Mouse (Mus musculus): ENCODE measurements around the gene Rpp25l. TPM values are rescaled to one million over a fixed set of nuclear protein-coding genes. Genes with fewer than 3 reads are reported as not detected.

Rpp25l gene
- polyA plus RNA-seq, 1 experiment from 2014 or later: 59.5 TPM

DNA sequence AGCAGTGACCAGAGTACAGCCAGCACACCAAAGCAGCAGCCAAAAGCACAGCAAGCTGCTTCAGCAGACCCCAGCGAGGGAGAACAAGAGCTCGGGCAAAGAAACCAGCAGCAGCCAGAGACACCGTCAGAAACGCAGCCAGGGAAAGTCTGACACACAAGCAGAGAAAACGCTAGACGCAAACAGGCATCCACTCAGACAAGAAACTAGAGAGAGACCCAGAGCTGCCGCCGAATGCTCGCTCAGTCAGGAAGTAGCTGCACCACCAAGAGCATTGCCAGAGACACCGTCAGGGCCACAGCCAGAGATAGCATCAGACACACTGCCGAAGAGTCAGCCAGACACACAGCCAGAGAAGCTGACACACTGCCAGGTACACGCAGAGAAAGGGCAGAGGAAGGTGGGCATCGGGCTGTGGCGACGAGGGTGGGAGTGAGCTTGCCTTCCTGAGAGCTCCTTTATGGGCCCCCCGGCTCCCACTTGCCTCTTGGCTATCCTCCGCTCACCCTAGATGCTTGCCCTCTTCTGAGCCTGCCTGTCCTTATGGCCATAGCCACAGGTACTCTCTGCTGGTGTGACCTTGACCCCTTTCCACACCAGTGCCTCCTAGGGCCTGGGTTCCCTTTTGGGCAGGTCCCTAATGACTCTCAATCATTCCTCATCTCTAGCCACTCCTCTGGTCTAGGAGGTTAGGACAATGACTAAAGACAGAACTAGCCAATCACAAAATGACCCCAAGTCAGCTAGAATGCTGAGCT lies 36.9 kb downstream of the Rpp25l start:
- Histone ChIP-seq H3K9me3 (no peaks in the 10 kb centered on the region), H3K4me3 (replicated peaks) (no peak overlapping the region), H3K27ac (0 out of 2 replicates have a peak overlapping the region, but pooled peaks have one; percentile 11), H3K36me3 (no peaks in the 10 kb centered on the region), H3K4me2 (peak overlapping the region; percentile 16; the same call in 1 of the 2 replicates), H3K4me1 (peaks cover 56% of the 10 kb centered on the region), H3K27me3 (replicated peaks) (no peaks in the 10 kb centered on the region), H3K9ac (no peak overlapping the region)
- 54% methylated on average over 17 of the region's 17 CpGs for WGBS
- ATAC-seq (ENCODE audit: insufficient read depth, low FRiP score, low read depth): no peak

DNA sequence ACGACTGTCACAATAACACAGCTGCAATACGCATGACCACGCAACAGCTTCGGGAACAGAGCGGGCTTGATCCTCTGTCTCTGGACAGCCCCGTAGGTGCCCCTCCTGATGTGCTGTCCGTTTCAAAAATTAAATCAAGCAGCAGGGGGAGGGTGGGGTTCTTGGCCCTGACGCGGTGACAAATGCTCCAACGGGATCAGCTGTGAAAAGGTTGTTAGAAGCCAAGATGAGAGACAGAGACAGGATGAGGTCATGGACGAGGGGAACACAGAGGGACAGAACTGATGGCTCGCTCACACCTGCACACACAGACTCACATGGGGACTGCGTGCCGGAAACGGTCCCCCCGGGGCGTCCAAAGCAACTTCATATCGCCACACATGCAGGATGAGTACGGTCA lies 40.1 kb downstream of the Rpp25l start:
- 70% methylated on average over 19 of the region's 19 CpGs for WGBS
- no peak for ATAC-seq (ENCODE audit: insufficient read depth, low FRiP score, low read depth)
- Histone ChIP-seq H3K36me3 (no peaks in the 10 kb centered on the region), H3K9me3 (no peaks in the 10 kb centered on the region), H3K4me3 (replicated peaks) (no peak overlapping the region), H3K9ac (no peak overlapping the region), H3K27me3 (replicated peaks) (no peaks in the 10 kb centered on the region), H3K4me1 (peaks cover 35% of the 10 kb centered on the region), H3K4me2 (no peak overlapping the region), H3K27ac (no peak overlapping the region)

DNA sequence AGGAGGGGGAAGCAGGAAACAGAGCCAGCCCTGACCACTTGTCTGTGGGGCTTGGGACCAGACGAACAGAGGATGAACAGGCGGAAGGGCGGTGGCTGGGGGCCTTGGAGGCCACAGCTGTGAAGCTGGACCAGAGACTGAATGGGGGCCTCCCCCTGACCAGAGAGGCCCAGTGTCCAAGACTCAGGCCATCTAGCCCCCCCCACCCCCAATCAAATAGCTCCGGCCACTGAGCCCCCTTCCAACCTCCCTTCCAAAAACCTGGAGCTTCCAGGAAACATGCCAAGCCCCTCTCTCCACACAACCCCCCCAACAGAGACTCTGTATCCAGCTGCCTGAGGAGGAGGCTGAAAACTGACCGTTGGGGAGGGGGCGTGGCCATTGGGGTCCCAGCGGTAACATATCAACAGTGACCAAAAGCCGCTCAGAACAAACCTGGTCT lies 40.8 kb downstream of the Rpp25l start:
- Histone ChIP-seq H3K4me1 (peaks cover 31% of the 10 kb centered on the region), H3K4me3 (replicated peaks) (no peak overlapping the region), H3K27me3 (replicated peaks) (no peaks in the 10 kb centered on the region), H3K27ac (no peak overlapping the region; the same call in 1 of the 2 replicates), H3K9ac (no peak overlapping the region), H3K9me3 (no peaks in the 10 kb centered on the region), H3K4me2 (no peak overlapping the region), H3K36me3 (no peaks in the 10 kb centered on the region)
- ATAC-seq (ENCODE audit: insufficient read depth, low FRiP score, low read depth): peak; percentile 42; the same call in 1 of the 2 replicates
- WGBS: 34% methylated on average over 8 of the region's 8 CpGs

DNA sequence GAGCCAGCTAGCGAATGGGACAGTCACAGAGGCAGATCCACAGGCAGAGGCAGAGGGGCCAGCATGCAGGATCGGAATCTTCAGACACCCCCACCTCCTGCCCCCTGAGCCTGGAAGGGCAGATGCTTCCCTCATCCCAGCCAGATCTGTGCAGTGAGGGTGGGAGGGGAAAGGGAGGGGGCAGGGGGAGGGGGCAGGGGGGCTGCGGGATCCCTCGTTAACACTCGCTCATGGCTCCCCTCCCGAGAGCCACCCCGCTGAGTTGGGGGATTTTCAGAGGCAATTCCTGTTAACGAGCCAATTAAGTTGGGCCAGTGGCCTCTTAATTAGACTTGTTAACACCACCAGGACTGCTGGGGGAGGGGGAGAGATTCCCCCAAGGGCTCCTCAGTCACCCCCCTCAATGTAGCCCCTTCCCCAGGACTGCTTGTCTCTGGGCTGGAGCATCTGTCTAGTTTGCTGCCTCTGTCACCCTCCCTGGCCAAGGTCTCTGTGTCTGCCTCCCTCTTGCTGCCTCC lies 41.3 kb downstream of the Rpp25l start:
- H3K9ac ChIP-seq: no peak overlapping the region
- no peaks in the 10 kb centered on the region for H3K9me3 ChIP-seq
- peaks cover 25% of the 10 kb centered on the region for H3K4me1 ChIP-seq
- H3K4me2 ChIP-seq: no peak overlapping the region
- 17% methylated on average over 8 of the region's 8 CpGs for WGBS
- H3K4me3 ChIP-seq (replicated peaks): no peak overlapping the region
- no peaks in the 10 kb centered on the region for H3K36me3 ChIP-seq
- ATAC-seq (ENCODE audit: insufficient read depth, low FRiP score, low read depth): no peak
- no peaks in the 10 kb centered on the region for H3K27me3 ChIP-seq (replicated peaks)
- no peak overlapping the region for H3K27ac ChIP-seq

DNA sequence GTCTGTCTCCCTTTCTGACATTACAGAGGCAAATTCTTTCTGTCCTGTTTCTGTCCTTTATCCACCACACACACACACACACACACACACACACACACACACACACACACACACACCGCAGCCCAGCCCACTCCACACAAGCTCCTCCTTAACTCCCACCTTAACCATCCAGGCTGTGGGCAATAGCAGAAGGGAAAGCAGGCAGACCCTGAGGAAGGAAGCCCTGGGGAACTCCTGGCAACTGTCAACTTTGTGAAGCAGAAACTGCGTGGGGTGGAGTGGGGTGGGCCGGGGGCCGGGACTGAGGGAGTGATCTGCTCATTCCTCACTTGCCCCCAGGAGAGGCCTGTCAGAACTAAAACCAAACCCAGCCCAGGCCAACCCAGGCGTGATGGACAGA lies 41.8 kb downstream of the Rpp25l start:
- Histone ChIP-seq H3K4me1 (peaks cover 22% of the 10 kb centered on the region), H3K36me3 (no peaks in the 10 kb centered on the region), H3K27me3 (replicated peaks) (no peaks in the 10 kb centered on the region), H3K27ac (no peak overlapping the region), H3K9ac (no peak overlapping the region), H3K4me3 (replicated peaks) (no peak overlapping the region), H3K4me2 (no peak overlapping the region), H3K9me3 (no peaks in the 10 kb centered on the region)
- 42% methylated on average over 5 of the region's 5 CpGs for WGBS
- ATAC-seq (ENCODE audit: insufficient read depth, low FRiP score, low read depth): no peak

DNA sequence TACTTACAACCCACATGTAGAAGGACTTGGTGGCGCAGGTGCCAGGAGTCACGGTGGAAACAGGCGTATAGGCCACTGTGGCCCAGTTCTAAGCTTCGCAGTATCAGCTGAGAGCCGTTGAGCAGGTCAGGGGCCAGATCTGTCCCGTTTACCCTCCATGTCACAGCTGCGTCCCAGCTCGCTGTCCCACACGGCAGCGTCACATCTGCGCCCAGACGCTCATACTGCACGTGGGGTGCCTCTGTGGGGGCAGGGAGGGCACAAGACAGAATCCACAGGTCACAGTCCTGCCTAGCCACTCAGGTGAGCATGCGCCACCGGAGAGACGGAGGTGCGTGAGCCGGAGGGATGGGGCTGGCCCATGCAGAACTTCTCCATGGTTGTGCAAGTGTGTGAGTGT lies 42.5 kb downstream of the Rpp25l start:
- Histone ChIP-seq H3K4me2 (no peak overlapping the region), H3K9ac (no peak overlapping the region), H3K27ac (no peak overlapping the region), H3K4me3 (replicated peaks) (no peak overlapping the region), H3K27me3 (replicated peaks) (no peaks in the 10 kb centered on the region), H3K4me1 (peaks cover 17% of the 10 kb centered on the region), H3K9me3 (no peaks in the 10 kb centered on the region), H3K36me3 (no peaks in the 10 kb centered on the region)
- ATAC-seq (ENCODE audit: insufficient read depth, low FRiP score, low read depth): no peak
- WGBS: 81% methylated on average over 18 of the region's 18 CpGs

DNA sequence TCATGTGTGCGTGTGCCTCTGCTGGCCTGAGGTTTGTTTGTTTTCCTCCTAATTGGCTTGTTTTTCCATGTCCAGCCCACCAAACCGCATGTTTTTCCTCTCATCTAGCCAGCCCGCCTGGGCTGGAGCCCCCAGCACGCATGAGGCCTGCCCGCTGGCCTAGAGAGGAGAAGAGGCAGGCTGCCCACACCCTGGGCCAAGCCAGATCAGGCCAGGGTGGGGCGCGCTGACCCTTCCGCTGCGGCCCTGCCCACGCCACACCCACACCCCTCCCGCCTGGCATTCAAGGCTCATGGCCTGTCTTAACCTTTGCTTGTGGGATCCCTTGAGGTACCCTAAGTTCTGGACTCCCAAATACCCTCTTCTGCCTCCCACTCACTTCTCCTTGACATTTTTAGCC lies 46.7 kb downstream of the Rpp25l start:
- ATAC-seq (ENCODE audit: insufficient read depth, low FRiP score, low read depth): no peak
- Histone ChIP-seq H3K4me1 (peaks cover 31% of the 10 kb centered on the region), H3K4me3 (replicated peaks) (no peak overlapping the region), H3K27ac (no peak overlapping the region), H3K9ac (no peak overlapping the region), H3K4me2 (no peak overlapping the region), H3K9me3 (no peaks in the 10 kb centered on the region), H3K36me3 (no peaks in the 10 kb centered on the region), H3K27me3 (replicated peaks) (no peaks in the 10 kb centered on the region)
- WGBS: 79% methylated on average over 11 of the region's 11 CpGs

DNA sequence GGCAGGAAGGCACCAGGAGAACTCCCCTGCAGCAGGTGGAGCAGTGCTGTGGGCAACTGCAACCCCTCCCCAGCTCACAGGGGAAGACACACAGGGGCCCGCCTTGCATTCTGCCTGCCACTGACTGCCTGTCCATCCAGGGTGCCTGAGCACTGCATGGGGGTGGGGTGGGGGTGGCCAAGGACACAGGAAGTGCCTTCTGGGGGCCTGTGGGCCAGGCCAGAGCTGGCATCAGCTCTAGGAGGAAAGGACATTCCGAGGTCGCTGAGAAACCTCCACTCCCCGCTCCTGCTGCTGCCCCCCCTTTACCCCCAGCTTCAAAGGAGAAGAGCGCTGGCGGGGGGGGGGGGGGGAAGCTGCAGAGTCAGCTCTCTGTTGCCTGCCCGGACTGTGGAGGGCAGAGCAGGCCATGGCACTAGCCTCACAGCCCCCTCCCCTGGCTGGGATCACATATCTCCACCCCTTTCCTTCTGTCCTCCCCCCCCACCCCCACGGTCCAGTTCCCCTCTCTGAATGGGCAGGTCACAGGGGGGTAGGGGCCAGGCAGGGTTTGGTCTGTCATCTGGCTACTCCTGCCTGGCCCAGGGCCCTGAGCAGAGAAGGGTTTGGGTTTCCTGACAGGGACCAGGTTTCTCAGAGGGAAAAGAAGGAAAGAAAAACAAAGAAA lies 48.2 kb downstream of the Rpp25l start:
- ATAC-seq (ENCODE audit: insufficient read depth, low FRiP score, low read depth): 0 out of 2 replicates have a peak, but pooled peaks have one; percentile 44
- H3K27me3 ChIP-seq (replicated peaks): no peaks in the 10 kb centered on the region
- H3K36me3 ChIP-seq: no peaks in the 10 kb centered on the region
- H3K4me1 ChIP-seq: peaks cover 36% of the 10 kb centered on the region
- no peaks in the 10 kb centered on the region for H3K9me3 ChIP-seq
- 6% methylated on average over 6 of the region's 8 CpGs for WGBS
- peak overlapping the region; percentile 54 for H3K27ac ChIP-seq
- no peak overlapping the region; the same call in 1 of the 2 replicates for H3K4me2 ChIP-seq
- no peak overlapping the region for H3K4me3 ChIP-seq (replicated peaks)
- no peak overlapping the region for H3K9ac ChIP-seq

DNA sequence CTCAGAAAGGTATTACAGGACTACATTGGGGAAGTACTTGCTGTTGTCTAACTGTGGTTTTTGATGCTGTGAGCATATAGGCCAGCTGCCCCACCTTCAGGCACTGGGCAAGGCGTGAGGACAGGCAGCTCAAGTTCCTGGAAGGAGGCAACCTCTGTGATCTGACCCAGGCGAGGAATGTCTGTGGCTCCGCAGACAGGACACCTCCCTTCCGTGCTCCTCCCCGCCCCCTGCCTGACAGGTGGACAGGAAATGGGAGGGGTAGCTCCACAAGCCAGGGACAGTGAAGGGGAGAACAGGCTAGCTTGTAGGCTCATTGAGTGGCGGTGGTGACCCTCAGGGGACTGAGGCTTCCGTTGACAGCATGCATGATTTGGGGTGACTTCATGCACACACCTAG lies 48.8 kb downstream of the Rpp25l start:
- Histone ChIP-seq H3K9ac (no peak overlapping the region), H3K4me2 (no peak overlapping the region), H3K9me3 (no peaks in the 10 kb centered on the region), H3K4me3 (replicated peaks) (no peak overlapping the region), H3K4me1 (peaks cover 36% of the 10 kb centered on the region), H3K27ac (peak overlapping the region; percentile 54; the same call in 1 of the 2 replicates), H3K27me3 (replicated peaks) (no peaks in the 10 kb centered on the region), H3K36me3 (no peaks in the 10 kb centered on the region)
- WGBS: 47% methylated on average over 7 of the region's 7 CpGs
- no peak for ATAC-seq (ENCODE audit: insufficient read depth, low FRiP score, low read depth)

DNA sequence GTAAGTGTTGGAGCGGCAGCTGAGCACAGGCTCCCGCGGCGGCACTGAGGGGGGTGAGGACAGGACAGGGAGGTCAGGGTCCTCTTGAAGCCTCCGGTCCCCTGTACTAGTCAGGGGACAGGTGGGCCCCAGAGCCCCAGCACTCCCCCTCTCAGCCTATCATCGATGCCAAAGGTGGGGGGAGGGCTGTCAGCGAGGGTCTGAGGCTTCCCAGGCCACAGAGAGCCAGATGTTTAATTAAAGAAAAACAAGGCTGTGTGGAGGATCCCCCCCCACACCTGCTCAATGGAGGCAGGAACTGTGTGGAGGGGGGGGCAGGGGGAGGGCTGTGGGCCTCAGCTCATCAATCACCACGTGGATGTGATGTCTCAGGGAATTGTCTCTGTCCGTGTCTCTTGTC lies 49.7 kb downstream of the Rpp25l start:
- H3K4me2 ChIP-seq: no peak overlapping the region
- H3K9ac ChIP-seq: no peak overlapping the region
- H3K36me3 ChIP-seq: no peaks in the 10 kb centered on the region
- H3K4me1 ChIP-seq: peaks cover 36% of the 10 kb centered on the region
- WGBS: 40% methylated on average over 9 of the region's 9 CpGs
- H3K9me3 ChIP-seq: no peaks in the 10 kb centered on the region
- no peak overlapping the region for H3K27ac ChIP-seq
- ATAC-seq (ENCODE audit: insufficient read depth, low FRiP score, low read depth): no peak
- no peaks in the 10 kb centered on the region for H3K27me3 ChIP-seq (replicated peaks)
- no peak overlapping the region for H3K4me3 ChIP-seq (replicated peaks)

DNA sequence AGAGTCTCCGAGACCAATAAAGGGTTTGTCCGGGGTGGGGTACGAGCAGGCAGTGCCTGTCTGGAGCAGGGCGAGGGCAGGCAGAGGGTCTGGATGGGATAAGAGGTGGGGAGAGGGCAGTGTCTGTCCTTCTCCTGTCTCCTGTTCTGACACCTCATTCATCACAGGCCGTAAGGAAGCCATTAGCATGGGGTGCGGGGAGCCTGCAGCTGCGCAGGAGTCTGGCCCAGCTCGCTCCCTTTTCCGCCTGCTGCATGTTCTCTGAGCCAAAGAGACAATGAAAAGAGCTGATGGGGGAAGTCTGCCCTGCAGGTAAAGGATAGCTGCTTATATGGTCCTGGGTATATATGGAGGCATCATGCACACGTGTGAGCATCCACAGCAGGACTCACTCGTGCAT lies 50.6 kb downstream of the Rpp25l start:
- Histone ChIP-seq H3K27me3 (replicated peaks) (no peaks in the 10 kb centered on the region), H3K4me3 (replicated peaks) (no peak overlapping the region), H3K4me2 (no peak overlapping the region), H3K4me1 (peaks cover 36% of the 10 kb centered on the region), H3K9ac (no peak overlapping the region), H3K27ac (no peak overlapping the region), H3K9me3 (no peaks in the 10 kb centered on the region), H3K36me3 (no peaks in the 10 kb centered on the region)
- ATAC-seq (ENCODE audit: insufficient read depth, low FRiP score, low read depth): no peak
- 70% methylated on average over 11 of the region's 11 CpGs for WGBS
